Mouse (Mus musculus) left cerebral cortex, postnatal 4 days (tissue): ENCODE measurements around the gene Adssl1. TPM values are rescaled to one million over a fixed set of nuclear protein-coding genes. Genes with fewer than 3 reads are reported as not detected.

Experiments
- DNase-seq: peaks from one replicate; pipeline ENCODE4 v3.0.0-alpha.2; 2022
- intact Hi-C: fragments of 180-260 bp; cut with DNase I; formaldehyde crosslinking; loops from one replicate; pipeline ENCODE4 v1.15.1; 2025
- total RNA-seq, 2 experiments: library from RNA; stranded (reverse); gene quantifications; 2 replicates each; pipeline ENCODE4 v1.2.3; 2021

Adssl1 gene
- total RNA-seq, 2 experiments from 2014 or later: 1.5 to 1.7 TPM

DNA sequence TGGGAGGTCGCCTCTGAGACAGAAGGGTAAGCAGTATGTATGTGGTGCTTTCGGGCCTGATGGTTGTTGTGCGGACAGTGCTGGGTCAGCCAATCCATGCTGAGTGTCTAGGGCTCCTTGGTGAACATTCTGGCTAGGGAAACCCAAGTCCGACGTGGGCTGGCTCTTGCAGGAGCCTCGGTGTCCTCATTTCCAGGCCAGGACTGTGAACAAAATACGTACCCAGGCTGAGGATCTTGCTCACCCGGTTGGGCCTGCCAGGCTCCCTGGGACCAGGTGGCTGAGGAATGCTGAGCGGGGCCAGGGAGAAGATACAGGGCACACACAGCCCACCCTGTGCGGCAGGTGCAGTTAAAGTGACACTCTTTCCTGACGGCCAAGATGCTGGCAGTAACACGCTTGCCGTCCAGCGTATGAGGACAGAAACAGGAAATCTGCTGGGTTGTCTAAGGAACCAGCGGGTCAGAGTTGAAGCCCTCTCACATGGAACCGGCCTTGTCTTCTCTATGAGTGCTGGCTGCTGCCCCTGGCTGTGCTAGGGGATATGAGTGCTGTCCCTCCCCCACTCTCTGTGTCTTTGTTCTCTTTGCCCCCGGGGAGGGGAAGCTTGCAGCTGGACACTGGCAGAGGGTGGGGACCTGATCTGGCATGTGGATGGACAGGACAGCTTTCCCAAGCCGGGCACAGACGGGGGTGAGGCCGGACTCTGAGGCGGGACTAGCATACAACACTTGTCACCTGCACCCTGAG lies 26.7 kb upstream of the Adssl1 start:
- DNase-seq: no peak
- intact Hi-C loops: no loop called here

GRCm38 (mm10) chr12:112593951-112594915 lies 25.6 kb upstream of the Adssl1 start:
- DNase-seq: no peak
- intact Hi-C loops: no loop called here

GRCm38 (mm10) chr12:112594989-112595388 lies 24.9 kb upstream of the Adssl1 start:
- DNase-seq: peak; percentile 47
- intact Hi-C loops: no loop called here

- DNase-seq: no peak
- intact Hi-C loops: no loop called here
Measured at GRCm38 (mm10) chr12:112595626-112596025, 24.2 kb upstream of the Adssl1 start.

DNA sequence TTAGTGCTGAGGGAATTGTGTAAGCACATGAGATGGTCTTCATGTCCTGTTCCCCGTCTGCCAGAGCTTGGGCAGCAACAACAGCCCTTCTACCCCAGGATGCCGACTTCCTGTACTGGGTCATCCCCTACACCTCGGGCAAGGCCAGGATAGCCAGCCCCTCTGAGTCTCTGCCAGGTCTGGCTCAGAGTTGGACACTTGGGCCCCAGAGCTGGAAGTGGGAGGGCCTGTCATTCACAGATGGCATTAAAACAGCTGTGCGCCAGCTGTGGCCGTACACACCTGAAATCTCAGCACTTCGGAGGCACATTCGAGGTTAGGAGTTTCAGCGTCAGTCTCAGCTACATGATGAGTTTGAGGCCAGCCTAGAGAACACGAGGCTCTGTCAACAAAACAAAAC lies 23.4 kb upstream of the Adssl1 start:
- no peak for DNase-seq
- intact Hi-C loops: no loop called here

DNA sequence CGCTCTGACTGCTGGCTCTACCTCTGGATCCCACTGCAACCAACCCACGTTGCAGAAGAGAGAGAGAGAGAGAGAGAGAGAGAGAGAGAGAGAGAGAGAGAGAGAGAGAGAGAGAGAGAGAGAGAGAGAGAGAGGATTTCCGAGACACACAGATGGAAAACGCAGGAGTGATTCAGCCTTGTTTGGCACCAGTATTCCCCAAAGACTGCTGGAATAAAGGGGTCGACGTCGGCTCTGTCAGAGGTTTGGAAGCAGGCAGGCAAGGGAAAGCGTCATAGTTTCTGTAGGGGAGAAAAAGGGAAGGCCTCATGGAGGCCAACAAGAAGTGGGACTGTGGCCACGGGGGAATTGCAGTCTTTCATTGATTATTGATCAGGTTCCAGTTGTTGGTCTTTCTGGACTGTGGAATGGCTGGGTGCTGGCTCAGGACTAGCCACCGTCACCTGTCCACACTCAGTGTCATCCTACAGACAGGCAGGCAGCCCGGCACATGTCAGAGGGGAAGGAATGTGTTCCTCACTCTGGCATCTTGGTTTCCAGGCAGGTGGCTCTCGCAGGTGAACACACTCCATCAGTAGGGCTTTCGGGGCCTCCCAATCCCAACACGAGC lies 22.8 kb upstream of the Adssl1 start:
- intact Hi-C loops: no loop called here
- DNase-seq: no peak

DNA sequence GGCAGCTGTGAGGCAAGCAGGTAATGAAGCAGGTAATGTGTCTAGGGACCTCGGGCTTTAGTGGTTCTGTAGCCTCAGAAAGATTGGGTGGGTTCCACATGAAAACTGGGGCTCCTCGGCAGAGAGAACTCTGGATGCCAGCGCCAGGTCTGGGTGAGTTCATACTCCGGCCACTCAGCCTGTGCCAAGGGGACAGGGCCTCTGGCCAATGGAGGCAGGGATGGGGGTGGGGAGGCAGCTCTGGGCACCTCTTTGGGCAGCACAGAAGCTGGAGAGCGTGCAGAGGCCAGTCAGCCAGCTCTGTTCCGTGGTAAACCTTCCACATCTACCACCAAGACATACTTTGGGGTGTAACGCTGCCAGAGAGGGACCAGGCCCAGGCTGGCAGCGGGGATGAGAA lies 22.2 kb upstream of the Adssl1 start:
- DNase-seq: peak; percentile 55
- intact Hi-C loops: no loop called here

DNA sequence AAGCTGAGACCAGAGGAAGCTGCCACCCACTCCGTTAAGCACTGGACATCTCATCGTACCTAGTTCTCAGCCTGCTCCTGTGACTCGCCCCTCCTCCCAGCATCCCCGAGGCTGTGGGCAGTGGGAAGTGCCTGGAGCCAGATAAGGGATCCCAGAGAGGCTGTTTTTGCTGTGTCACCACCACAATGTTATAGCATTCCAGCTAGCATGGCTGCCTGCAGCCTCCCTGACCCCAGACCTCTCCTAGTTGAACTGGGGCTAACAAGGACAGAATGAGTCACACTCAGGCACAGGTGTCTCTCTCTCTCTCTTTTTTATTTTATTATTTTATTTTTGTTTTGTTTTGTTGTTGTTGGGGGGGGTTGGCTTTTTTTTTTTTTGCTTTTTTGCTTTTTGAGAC lies 20.6 kb upstream of the Adssl1 start:
- intact Hi-C loops: no loop called here

DNA sequence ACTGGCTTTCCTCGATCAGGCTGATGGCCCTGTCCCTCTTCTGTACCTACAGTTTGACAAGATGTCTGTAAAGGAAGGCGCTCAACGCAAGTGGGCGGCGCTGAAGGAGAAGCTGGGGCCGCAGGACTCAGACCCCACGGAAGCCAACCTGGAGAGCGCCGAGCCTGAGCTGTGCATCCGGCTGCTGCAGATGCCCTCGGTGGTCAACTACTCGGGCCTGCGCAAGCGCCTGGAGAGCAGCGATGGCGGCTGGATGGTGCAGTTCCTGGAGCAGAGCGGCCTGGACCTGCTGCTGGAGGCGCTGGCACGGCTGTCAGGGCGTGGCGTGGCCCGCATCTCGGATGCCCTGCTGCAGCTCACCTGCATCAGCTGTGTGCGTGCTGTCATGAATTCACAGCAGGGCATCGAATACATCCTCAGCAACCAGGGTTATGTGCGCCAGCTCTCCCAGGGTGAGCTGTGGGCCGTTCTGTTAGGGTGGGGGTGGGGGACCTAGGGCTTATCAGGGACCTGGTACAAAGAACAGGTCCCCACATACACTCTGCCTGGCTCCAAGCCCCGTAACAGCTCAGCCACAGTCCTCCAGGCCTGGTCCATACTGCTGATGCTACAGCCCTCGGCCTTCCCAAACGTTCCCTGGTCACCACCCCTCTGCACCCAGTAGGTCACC lies 19.8 kb upstream of the Adssl1 start:
- no peak for DNase-seq
- intact Hi-C loops: no loop called here

More for the DNA sequence above, 20.6 kb upstream of the Adssl1 start:
- no peak for DNase-seq

DNA sequence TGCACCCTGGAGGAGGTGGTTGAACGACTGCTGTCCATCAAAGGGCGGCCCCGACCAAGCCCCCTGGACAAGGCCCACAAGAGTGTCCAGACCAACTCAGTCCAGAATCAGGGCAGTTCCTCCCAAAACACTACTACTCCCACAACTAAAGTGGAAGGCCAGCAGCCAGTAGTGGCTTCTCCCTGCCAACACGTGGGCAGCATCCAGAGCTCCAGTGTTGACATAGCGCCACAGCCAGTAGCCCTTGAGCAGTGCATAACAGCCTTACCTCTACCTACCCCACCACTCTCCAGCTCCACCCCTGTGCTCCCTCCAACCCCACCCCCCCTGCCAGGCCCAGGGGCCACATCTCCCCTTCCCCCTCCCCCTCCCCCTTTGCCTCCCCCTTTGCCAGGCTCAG lies 15.8 kb upstream of the Adssl1 start:
- DNase-seq: no peak
- intact Hi-C loops: no loop called here

GRCm38 (mm10) chr12:112604709-112605649 lies 14.9 kb upstream of the Adssl1 start:
- DNase-seq: peak; percentile 77
- intact Hi-C loops: no loop called here

- DNase-seq: peak; percentile 81
- intact Hi-C loops: no loop called here
Measured at GRCm38 (mm10) chr12:112605766-112606165, 14.1 kb upstream of the Adssl1 start.

GRCm38 (mm10) chr12:112606998-112607397 lies 12.8 kb upstream of the Adssl1 start:
- DNase-seq: no peak
- intact Hi-C loops: no loop called here

GRCm38 (mm10) chr12:112609031-112609430 lies 10.8 kb upstream of the Adssl1 start:
- DNase-seq: no peak
- intact Hi-C loops: no loop called here

DNA sequence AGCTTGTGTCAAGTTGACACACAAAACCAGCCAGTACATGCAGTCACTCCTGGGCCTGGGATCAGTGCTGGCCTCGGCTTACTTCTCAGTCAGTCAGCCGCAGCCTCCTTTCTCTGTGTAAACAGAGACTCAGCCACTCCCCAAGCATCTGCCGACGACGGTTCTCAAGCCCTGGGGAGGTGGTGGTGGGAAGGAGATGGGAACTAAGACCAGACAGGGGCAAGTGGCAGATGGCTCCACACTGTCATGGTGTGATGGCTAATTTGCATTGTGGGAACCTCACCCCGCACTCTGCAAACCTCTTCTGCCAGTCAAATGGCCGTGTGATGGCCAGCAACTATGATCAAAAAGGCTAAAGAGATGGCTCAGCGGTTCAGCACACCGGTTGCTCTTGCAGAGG lies 3.2 kb upstream of the Adssl1 start:
- DNase-seq: no peak
- intact Hi-C loops: no loop called here

DNA sequence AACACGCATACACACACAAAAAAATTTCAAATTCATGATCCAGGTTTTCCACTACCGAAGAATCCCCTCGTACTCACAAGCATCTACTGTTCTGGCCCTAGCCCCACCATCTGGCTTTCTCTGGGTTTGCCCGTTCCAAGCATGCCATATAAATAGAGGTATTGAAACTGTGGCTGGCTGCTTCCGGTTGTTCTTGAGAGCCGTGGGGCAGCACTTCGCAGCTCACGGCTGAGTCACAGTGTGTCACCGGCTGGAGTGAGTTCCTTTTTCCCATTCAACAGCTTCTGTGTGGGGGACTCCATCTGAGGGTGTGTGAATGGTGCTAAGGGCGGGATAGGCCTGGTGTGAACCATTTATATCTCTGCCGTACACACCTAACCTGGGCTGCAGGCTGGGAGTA lies 2.7 kb upstream of the Adssl1 start:
- DNase-seq: no peak
- intact Hi-C loops: no loop called here

DNA sequence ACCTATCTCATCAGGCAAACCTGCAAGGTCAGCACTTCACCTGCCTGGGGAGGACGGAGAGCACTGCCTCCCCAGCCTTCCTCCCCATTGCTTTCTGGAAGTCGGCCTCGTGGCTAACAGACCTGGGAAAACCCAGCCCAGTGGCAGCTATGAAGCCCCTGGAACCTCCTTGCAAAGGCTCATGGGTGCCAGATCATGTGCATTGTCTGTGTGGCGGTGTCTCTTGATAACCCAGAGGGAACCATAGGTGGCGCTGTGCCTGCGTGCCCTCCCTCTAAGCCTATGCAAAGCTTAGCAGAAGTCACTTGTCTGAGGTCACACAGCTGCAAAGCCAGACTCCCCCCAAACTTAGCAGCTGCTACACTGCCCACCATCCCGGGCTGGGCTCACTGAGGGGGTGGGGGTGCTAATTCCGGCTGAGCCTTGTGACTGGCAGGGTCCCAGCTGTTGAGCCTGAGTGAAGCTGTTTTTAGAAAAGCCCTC lies 1.9 kb upstream of the Adssl1 start:
- intact Hi-C loops: no loop called here
- DNase-seq: peak; percentile 60

DNA sequence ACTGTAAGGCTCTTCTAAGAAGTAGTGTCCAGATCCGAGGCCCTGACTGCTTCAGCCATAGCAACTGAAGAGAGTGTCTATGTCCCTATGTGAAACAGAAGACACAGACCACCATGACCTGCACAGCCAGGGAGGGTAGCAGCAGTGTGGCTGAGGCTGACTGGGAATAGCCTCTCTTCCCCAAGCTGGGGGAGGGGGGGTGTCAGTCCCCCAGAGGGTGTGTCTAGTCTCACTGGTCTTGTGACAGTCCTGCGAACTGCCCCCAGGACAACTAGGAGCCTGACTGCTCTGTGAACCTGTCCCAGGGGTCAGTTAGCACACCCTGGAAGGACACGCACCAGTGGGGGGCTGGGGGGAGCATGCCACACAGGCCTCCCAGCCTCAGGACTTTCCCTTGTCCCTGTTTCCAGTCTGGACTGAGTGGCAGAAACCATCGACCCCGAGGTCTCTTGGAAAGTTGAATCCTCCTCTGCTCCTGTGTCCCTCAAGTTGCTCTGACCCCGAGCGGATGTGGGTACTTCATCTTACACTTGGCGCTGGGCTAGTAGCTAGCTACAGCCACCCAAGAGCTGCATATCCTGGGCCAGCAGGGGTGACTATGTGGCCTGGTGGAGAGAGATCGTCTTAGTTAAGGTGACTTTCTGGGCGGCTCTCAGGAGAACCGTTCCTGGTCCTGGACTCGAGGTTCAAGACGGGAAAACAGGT lies 712 bp upstream of the Adssl1 start:
- DNase-seq: no peak
- intact Hi-C loops: no loop called here
